In the genomic region with DNA sequence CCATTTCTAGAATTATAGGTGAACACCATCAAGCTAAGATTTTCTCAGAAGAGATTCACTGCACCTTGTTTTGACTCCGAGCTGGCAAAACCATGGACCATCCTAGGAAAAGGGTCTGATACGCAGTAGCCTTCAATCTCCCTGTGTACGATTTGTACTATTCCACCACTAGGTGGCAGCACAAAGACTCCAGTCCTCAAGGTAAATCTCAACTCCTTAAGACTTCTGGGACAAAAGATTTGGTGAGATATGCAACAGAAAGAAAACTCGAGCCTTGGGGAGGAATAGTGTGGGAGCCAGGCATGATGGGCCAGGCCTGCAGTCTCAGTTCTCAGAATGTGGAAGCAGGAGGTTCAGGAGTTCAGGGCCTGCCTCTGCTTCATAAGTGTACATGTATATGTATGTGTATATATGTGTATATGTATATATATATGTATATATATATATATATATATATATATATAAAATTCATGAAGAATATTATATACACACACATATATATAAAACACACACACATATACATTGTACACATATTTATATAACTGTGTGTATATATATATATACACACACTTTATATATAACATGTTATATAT, we compare ENCODE assay signal across 9 mouse cellular contexts.
DNase-seq lines count a peak whose midpoint lies in the region; ATAC-seq lines count a peak whose summit lies in the region.
"Had no signal": no experiment of that assay in that cellular context is flagged by ENCODE, and none has a peak within 500 bp of the region (broad histone marks: within the 10 kb centered on the region; RNA-seq: fewer than 3 reads in every experiment).

No protein-coding gene starts in this region.

- H3K4me2 ChIP-seq in midbrain, embryonic 11.5 days: no peak overlapping the region
- no peak overlapping the region for H3K4me2 ChIP-seq in midbrain, embryonic 15.5 days
- H3K4me2 ChIP-seq: embryonic facial prominence, embryonic 13.5 days had no signal

- H3K4me1 ChIP-seq in midbrain, embryonic 11.5 days (ENCODE audit: control insufficient read depth, insufficient read depth, low read length): no peaks in the 10 kb centered on the region
- H3K4me1 ChIP-seq in midbrain, embryonic 15.5 days: no peaks in the 10 kb centered on the region; the same call in 1 of the 2 replicates
- H3K4me1 ChIP-seq: embryonic facial prominence, embryonic 13.5 days had no signal

- H3K9me3 ChIP-seq in midbrain, embryonic 11.5 days (ENCODE audit: control insufficient read depth, low read length): no peaks in the 10 kb centered on the region
- no peaks in the 10 kb centered on the region for H3K9me3 ChIP-seq in midbrain, embryonic 15.5 days
- H3K9me3 ChIP-seq: embryonic facial prominence, embryonic 13.5 days had no signal

- ATAC-seq in midbrain, embryonic 11.5 days (ENCODE audit: low FRiP score): peak; percentile 75; the same call in 1 of the 2 replicates
- ATAC-seq in midbrain, embryonic 15.5 days (replicated peaks): no peak
- peak; percentile 53 to 69; a peak in 2 of 4 replicates for ATAC-seq in hematopoietic stem cell, adult 5-6 weeks (replicated peaks in 1 of 2; ENCODE audit: insufficient read depth in 1 of 2, low FRiP score in 2 of 2, low TSS enrichment in 1 of 2, low read depth in 1 of 2, poor library complexity in 2 of 2, severe bottlenecking in 2 of 2)
- no peak for ATAC-seq in erythroblast, adult 5-6 weeks (replicated peaks; ENCODE audit: low FRiP score, poor library complexity, severe bottlenecking)

- H3K27ac ChIP-seq in midbrain, embryonic 11.5 days (ENCODE audit: low read depth, low read length): no peak overlapping the region
- H3K27ac ChIP-seq in midbrain, embryonic 15.5 days: no peak overlapping the region
- H3K27ac ChIP-seq: embryonic facial prominence, embryonic 13.5 days had no signal

- no peaks in the 10 kb centered on the region for H3K27me3 ChIP-seq in midbrain, embryonic 11.5 days (ENCODE audit: control insufficient read depth, insufficient read depth, low read length)
- no peaks in the 10 kb centered on the region for H3K27me3 ChIP-seq in midbrain, embryonic 15.5 days (replicated peaks)
- H3K27me3 ChIP-seq: embryonic facial prominence, embryonic 13.5 days had no signal

- H3K36me3 ChIP-seq in midbrain, embryonic 11.5 days (ENCODE audit: control insufficient read depth, insufficient read depth, low read length): no peaks in the 10 kb centered on the region
- no peaks in the 10 kb centered on the region for H3K36me3 ChIP-seq in midbrain, embryonic 15.5 days (replicated peaks)
- H3K36me3 ChIP-seq: embryonic facial prominence, embryonic 13.5 days had no signal

- no peak overlapping the region for H3K9ac ChIP-seq in midbrain, embryonic 11.5 days (ENCODE audit: low read length)
- no peak overlapping the region for H3K9ac ChIP-seq in midbrain, embryonic 15.5 days
- H3K9ac ChIP-seq: embryonic facial prominence, embryonic 13.5 days had no signal

- DNase-seq in midbrain, embryonic 11.5 days (ENCODE audit: low spot score, missing footprints): peak; percentile 76
- peak; percentile 59 for DNase-seq in adipocyte (ENCODE audit: low spot score)
- peak; percentile 84 for DNase-seq in embryo, embryonic 10 days (ENCODE audit: low spot score)
- peak; percentile 22 to 35 for DNase-seq in layer of hippocampus, postnatal 10 days (ENCODE audit: low spot score in 2 of 2)
- DNase-seq in mesoderm, embryonic 11.5 days (ENCODE audit: low read depth, low spot score): peak; percentile 75

- H3K4me3 ChIP-seq in midbrain, embryonic 11.5 days (ENCODE audit: low read depth, low read length): no peak overlapping the region
- no peak overlapping the region for H3K4me3 ChIP-seq in midbrain, embryonic 15.5 days
- H3K4me3 ChIP-seq: embryonic facial prominence, embryonic 13.5 days had no signal

- 50% methylated on average over 4 of the region's 4 CpGs for WGBS in midbrain, embryonic 11.5 days
- 41% methylated on average over 4 of the region's 4 CpGs for WGBS in midbrain, embryonic 15.5 days

Comparison
In these comparisons a context has a peak if more than half of its experiments do, and no peak if none do; other contexts are left out.
1. ATAC-seq: peak in midbrain, embryonic 11.5 days (single experiment) and hematopoietic stem cell, adult 5-6 weeks (2 of 2); none in midbrain, embryonic 15.5 days (single experiment) and erythroblast, adult 5-6 weeks (single experiment).
2. DNase-seq: peak in every context shown above with its lines; median percentile 84 in embryo, embryonic 10 days; 76 in midbrain, embryonic 11.5 days; 75 in mesoderm, embryonic 11.5 days; 59 in adipocyte; 28 in layer of hippocampus, postnatal 10 days.